In genomic region chr1:181742251-181742885, GRCm38 (mm10) we compare ENCODE assay signal across 17 mouse cellular contexts.
DNase-seq lines count a peak whose midpoint lies in the region; ATAC-seq and TF ChIP-seq lines count a peak whose summit lies in the region.
"Had no signal": no experiment of that assay in that cellular context is flagged by ENCODE, and none has a peak within 500 bp of the region (broad histone marks: within the 10 kb centered on the region; RNA-seq: fewer than 3 reads in every experiment).

No protein-coding gene starts in this region.

- H3K27me3 ChIP-seq in limb, embryonic 13.5 days = no peaks in the 10 kb centered on the region
- H3K27me3 ChIP-seq: embryonic facial prominence, embryonic 15.5 days; forebrain, embryonic 13.5 days; heart, embryonic 15.5 days; limb, embryonic 15.5 days had no signal

- peak; percentile 8 for DNase-seq in embryo, embryonic 11.5 days (ENCODE audit: low read depth, low spot score)
- no peak for DNase-seq in embryo, embryonic 10 days (ENCODE audit: low spot score)
- DNase-seq in left cerebral cortex, postnatal 4 days = peak; percentile 15
- DNase-seq in left cerebral cortex, adult 2 months (ENCODE audit: extremely low spot score in 1 of 2, low spot score in 2 of 2) = no peak
- DNase-seq in NIH3T3 (ENCODE audit: low read depth) = peak; percentile 49
- DNase-seq in testis, postnatal 14 days (ENCODE audit: low spot score) = no peak
- no peak for DNase-seq in cerebellum, adult 11 months
- DNase-seq: cerebellum, postnatal 36 days; gastrocnemius, adult 2 months; heart, adult 2 months; lung, adult 18-20 months had no signal

- no peak for TF ChIP-seq CTCF in left cerebral cortex, adult 2 months (IDR thresholded peaks at IDR 0.05)

- no peaks in the 10 kb centered on the region for H3K36me3 ChIP-seq in limb, embryonic 13.5 days
- H3K36me3 ChIP-seq: embryonic facial prominence, embryonic 15.5 days; heart, embryonic 15.5 days; limb, embryonic 15.5 days had no signal

- intact Hi-C loops in left cerebral cortex, postnatal 4 days (cut with DNase I) = no loop called here
- intact Hi-C loops in left cerebral cortex, adult 2 months (cut with DNase I) = no loop called here

- WGBS in limb, embryonic 13.5 days = 56% methylated on average over 4 of the region's 4 CpGs

- no peak overlapping the region for H3K4me2 ChIP-seq in limb, embryonic 13.5 days (replicated peaks)
- H3K4me2 ChIP-seq: embryonic facial prominence, embryonic 15.5 days; forebrain, embryonic 13.5 days; heart, embryonic 15.5 days; limb, embryonic 15.5 days had no signal

- peaks cover 6% of the 10 kb centered on the region for H3K4me1 ChIP-seq in limb, embryonic 13.5 days
- H3K4me1 ChIP-seq: embryonic facial prominence, embryonic 15.5 days; forebrain, embryonic 13.5 days; heart, embryonic 15.5 days; limb, embryonic 15.5 days had no signal

- peak; percentile 61; the same call in 1 of the 2 replicates for ATAC-seq in limb, embryonic 13.5 days (ENCODE audit: low FRiP score, low read depth)
- ATAC-seq: forebrain, embryonic 13.5 days; intestine, postnatal 0 days had no signal

- H3K4me3 ChIP-seq in left cerebral cortex, adult 2 months = no peak overlapping the region
- H3K4me3 ChIP-seq in limb, embryonic 13.5 days = no peak overlapping the region
- H3K4me3 ChIP-seq: embryonic facial prominence, embryonic 15.5 days; forebrain, embryonic 13.5 days; gastrocnemius, adult 2 months; heart, adult 2 months; heart, embryonic 15.5 days; limb, embryonic 15.5 days had no signal

- no peak overlapping the region for H3K27ac ChIP-seq in left cerebral cortex, adult 2 months
- H3K27ac ChIP-seq in limb, embryonic 13.5 days = no peak overlapping the region
- H3K27ac ChIP-seq: embryonic facial prominence, embryonic 15.5 days; forebrain, embryonic 13.5 days; gastrocnemius, adult 2 months; heart, adult 2 months; heart, embryonic 15.5 days; limb, embryonic 15.5 days had no signal

- no peaks in the 10 kb centered on the region for H3K9me3 ChIP-seq in limb, embryonic 13.5 days
- H3K9me3 ChIP-seq: embryonic facial prominence, embryonic 15.5 days; forebrain, embryonic 13.5 days; heart, embryonic 15.5 days; limb, embryonic 15.5 days had no signal

- no peak overlapping the region for H3K9ac ChIP-seq in limb, embryonic 13.5 days
- H3K9ac ChIP-seq: embryonic facial prominence, embryonic 15.5 days; forebrain, embryonic 13.5 days; heart, embryonic 15.5 days; limb, embryonic 15.5 days had no signal

Comparison
In these comparisons a context has a peak if more than half of its experiments do, and no peak if none do; other contexts are left out.
1. DNase-seq: peak in embryo, embryonic 11.5 days (single experiment), left cerebral cortex, postnatal 4 days (single experiment) and NIH3T3 (single experiment); none in embryo, embryonic 10 days (single experiment), left cerebral cortex, adult 2 months (0 of 2), testis, postnatal 14 days (single experiment) and cerebellum, adult 11 months (single experiment).